Mouse (Mus musculus) spleen, adult 2 months (tissue): ENCODE measurements at regions not wholly inside any gene's neighbourhood (a gene's known extent, or its start where the extent isn't known, plus 50 kb on each side); places are given as distances from the start of the nearest gene placed in this dataset.

Source experiments
- CTCF ChIP-seq: fragments of 200-500 bp; IDR thresholded peaks from 2 replicates; pipeline ENCODE4 v1.5.1; 2011; ENCODE audit warnings: mild to moderate bottlenecking, inconsistent platforms; ENCODE audit not compliant: insufficient read depth, insufficient read length, insufficient replicate concordance; ENCODE audit errors: extremely low read depth
- POLR2A ChIP-seq: fragments of 200-500 bp; IDR thresholded peaks from 2 replicates; pipeline ENCODE4 v1.6.1; 2011; ENCODE audit warnings: low read depth, low read length, inconsistent platforms

GRCm38 (mm10) chr10:111669658-111670057 lies 163.6 kb downstream of the Phlda1 start:
- TF ChIP-seq CTCF (no peak), POLR2A (no peak)
